Mouse (Mus musculus) forebrain, embryonic 15.5 days (tissue): ENCODE measurements around the gene Kmt5a. TPM values are rescaled to one million over a fixed set of nuclear protein-coding genes. Genes with fewer than 3 reads are reported as not detected.
A peak's percentile ranks its signal among the peaks of the same experiment; 100 is the strongest.
"Not testable (repeated sequence)": the region's sequence is repeated elsewhere in the genome, so short reads cannot be mapped to it uniquely, and the experiment has no call there.

ENCODE experiments used
- ATAC-seq: fragments of 200-750 bp; cut with Nextera tagmentation; replicated peaks from 2 replicates; pipeline ENCODE4 v1.8.0; 2017; ENCODE audit warnings: mild to moderate bottlenecking, moderate TSS enrichment, moderate library complexity
- H3K27ac ChIP-seq: fragments of 300-500 bp; sonication (generic); replicated peaks from 2 replicates; pipeline ENCODE4 v1.5.1; 2015; ENCODE audit warnings: mild to moderate bottlenecking, inconsistent platforms
- H3K27me3 ChIP-seq: fragments of 300-500 bp; sonication (generic); 2 replicates; pipeline ENCODE4 v1.6.1; 2015; ENCODE audit warnings: inconsistent platforms
- H3K36me3 ChIP-seq: fragments of 300-500 bp; sonication (generic); 2 replicates; pipeline ENCODE4 v1.6.1; 2015; ENCODE audit warnings: mild to moderate bottlenecking, inconsistent platforms
- H3K4me1 ChIP-seq: fragments of 300-500 bp; sonication (generic); 2 replicates; pipeline ENCODE4 v1.6.1; 2015; ENCODE audit warnings: inconsistent platforms
- H3K4me2 ChIP-seq: fragments of 300-500 bp; sonication (generic); replicated peaks from 2 replicates; pipeline ENCODE4 v1.6.1; 2015; ENCODE audit warnings: mild to moderate bottlenecking, inconsistent platforms
- H3K4me3 ChIP-seq: fragments of 300-500 bp; sonication (generic); 2 replicates; pipeline ENCODE4 v1.5.1; 2015; ENCODE audit warnings: mild to moderate bottlenecking, inconsistent platforms
- H3K9ac ChIP-seq: fragments of 300-500 bp; sonication (generic); replicated peaks from 2 replicates; pipeline ENCODE4 v1.6.1; 2015; ENCODE audit warnings: mild to moderate bottlenecking, inconsistent platforms
- H3K9me3 ChIP-seq: fragments of 300-500 bp; sonication (generic); 2 replicates; pipeline ENCODE4 v1.6.1; 2016; ENCODE audit warnings: inconsistent platforms
- WGBS: fragments of 180-500 bp; shearing (Covaris S2); methylation state at CpG from one replicate; pipeline ENCODE4 v1.1.7; 2015; ENCODE audit warnings: mixed read lengths; 5-methylcytosine and 5-hydroxymethylcytosine counted together
- polyA plus RNA-seq: library from polyadenylated mRNA; unstranded; fragments of >200 nt; fragmentation: Nextera tagmentation; extraction: Ambion mirVana; gene quantifications from 2 replicates; pipeline ENCODE4 v1.2.1, GENCODE M21; 2015

Kmt5a gene
- polyA plus RNA-seq, 1 experiment from 2014 or later, result 36.3 TPM

DNA sequence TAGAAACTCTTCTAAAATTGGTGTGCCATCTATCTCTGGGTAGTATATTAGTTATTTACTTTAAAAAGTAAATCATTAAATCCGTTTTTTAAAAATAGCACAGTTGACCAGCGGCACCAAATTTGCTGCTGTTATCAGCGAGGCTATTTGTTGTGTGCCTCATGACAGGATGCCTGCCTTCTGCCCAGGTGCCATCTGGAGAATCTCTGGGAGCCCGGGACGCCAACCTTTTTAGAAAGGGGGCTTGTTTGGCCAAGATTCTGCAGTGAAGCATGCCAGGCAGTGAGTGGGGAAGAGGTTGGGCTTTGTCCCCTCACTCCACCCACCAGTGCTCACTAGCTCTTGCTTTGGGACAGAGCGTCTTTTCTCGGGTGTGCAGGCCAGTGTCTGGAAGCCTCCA is 10.3 kb downstream of the Kmt5a start:
- Histone ChIP-seq H3K27me3 (no peaks in the 10 kb centered on the region), H3K4me1 (peaks cover 28% of the 10 kb centered on the region), H3K9me3 (no peaks in the 10 kb centered on the region), H3K36me3 (peaks cover 71% of the 10 kb centered on the region), H3K9ac (no peak overlapping the region), H3K4me3 (no peak overlapping the region), H3K27ac (no peak overlapping the region; the same call in 1 of the 2 replicates), H3K4me2 (no peak overlapping the region)
- WGBS, result 90% methylated on average over 7 of the region's 7 CpGs
- ATAC-seq, result no peak

DNA sequence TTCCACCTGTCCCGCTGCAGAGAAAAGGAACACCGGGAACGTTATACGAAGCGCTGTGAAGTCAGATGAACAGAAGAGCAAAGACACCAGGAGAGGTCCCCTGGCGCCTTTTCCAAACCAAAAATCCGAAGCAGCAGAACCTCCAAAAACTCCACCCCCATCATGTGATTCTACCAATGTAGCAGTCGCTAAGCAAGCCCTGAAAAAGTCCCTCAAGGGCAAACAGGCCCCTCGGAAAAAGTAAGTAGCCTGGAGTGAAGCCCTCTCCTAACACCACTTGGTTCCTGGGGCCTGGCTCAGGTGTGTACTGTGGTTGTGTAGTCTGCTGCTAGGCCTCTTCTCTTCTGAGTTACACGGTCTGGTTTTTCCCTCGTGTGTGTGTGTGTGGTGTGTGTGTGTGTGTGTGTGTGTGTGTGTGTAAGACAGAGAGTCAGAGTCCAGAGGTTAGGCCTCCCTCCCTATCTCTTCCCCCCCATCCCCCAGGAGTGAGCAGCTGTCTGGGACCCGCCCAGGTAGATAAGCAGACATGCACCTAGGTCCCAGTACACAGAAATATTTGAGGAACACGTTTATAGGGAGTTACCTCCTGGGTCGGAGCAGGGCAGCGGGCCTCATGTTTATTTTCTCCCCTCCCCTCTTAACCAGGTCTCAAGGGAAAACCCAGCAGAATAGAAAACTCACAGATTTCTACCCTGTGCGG is 11.1 kb downstream of the Kmt5a start:
- Histone ChIP-seq H3K36me3 (peaks cover 77% of the 10 kb centered on the region), H3K27ac (no peak overlapping the region), H3K4me2 (no peak overlapping the region), H3K4me3 (no peak overlapping the region), H3K9me3 (no peaks in the 10 kb centered on the region), H3K4me1 (peaks cover 28% of the 10 kb centered on the region), H3K9ac (no peak overlapping the region), H3K27me3 (no peaks in the 10 kb centered on the region)
- ATAC-seq, result no peak
- 89% methylated on average over 16 of the region's 16 CpGs for WGBS

DNA sequence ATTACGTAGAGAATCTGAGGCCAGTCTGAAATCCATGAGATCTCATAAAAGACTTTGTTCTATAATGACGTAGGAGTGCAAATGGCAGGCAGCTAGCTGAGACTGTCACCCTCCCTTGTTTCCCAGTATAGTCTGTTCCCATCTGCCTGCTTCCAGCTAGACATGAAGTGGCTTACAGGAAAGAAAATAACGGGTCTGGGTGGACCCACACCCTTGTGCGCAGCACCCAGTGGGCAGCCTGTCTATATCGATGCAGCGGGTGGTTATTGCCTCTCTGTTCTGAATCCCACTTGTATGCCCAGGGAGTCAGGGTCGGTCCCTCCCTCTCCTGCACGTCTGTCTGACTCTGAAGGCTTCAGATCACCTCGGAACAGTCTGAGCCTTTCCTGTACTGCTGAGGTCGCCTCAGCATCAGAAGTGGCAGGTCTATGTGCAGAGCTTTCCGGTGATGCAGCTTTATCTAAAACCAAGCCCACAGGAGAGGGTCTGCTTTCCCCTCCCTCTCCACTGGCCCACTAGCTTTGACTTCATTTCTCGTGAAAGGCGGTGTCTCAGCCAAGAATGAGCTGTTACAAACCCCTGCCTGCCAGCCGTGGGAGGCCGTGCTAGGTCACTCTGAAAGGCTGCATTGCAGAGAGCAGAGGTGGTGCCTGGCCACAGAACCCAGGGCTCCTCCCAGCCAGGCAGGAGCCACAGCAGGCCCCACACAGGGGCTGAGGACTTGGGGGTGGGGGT is 12.9 kb downstream of the Kmt5a start:
- no peak overlapping the region for H3K4me2 ChIP-seq
- 77% methylated on average over 15 of the region's 15 CpGs for WGBS
- H3K9me3 ChIP-seq, result no peaks in the 10 kb centered on the region
- no peaks in the 10 kb centered on the region for H3K27me3 ChIP-seq
- H3K4me1 ChIP-seq, result peaks cover 15% of the 10 kb centered on the region; the same call in 1 of the 2 replicates
- H3K36me3 ChIP-seq, result peaks cover 89% of the 10 kb centered on the region
- H3K4me3 ChIP-seq, result no peak overlapping the region
- no peak; the same call in 1 of the 2 replicates for ATAC-seq
- H3K27ac ChIP-seq, result peak overlapping the region; percentile 81
- H3K9ac ChIP-seq, result no peak overlapping the region

- 75% methylated on average over 13 of the region's 13 CpGs for WGBS
- Histone ChIP-seq H3K4me2 (no peak overlapping the region), H3K27ac (peak overlapping the region; percentile 81), H3K9ac (no peak overlapping the region), H3K36me3 (peaks cover 89% of the 10 kb centered on the region), H3K4me1 (peaks cover 13% of the 10 kb centered on the region; the same call in 1 of the 2 replicates), H3K27me3 (no peaks in the 10 kb centered on the region), H3K4me3 (no peak overlapping the region), H3K9me3 (no peaks in the 10 kb centered on the region)
- no peak; the same call in 1 of the 2 replicates for ATAC-seq
These were observed 13.8 kb downstream of the Kmt5a start for GRCm38 (mm10) chr5:124453339-124454081.

- Histone ChIP-seq H3K9me3 (no peaks in the 10 kb centered on the region), H3K27me3 (no peaks in the 10 kb centered on the region), H3K4me3 (no peak overlapping the region), H3K9ac (no peak overlapping the region), H3K4me2 (no peak overlapping the region), H3K4me1 (peaks cover 13% of the 10 kb centered on the region; the same call in 1 of the 2 replicates), H3K36me3 (peaks cover 89% of the 10 kb centered on the region), H3K27ac (peak overlapping the region; percentile 81; the same call in 1 of the 2 replicates)
- 87% methylated on average over 1 of the region's 1 CpGs for WGBS
- ATAC-seq, result no peak
These were observed 14.3 kb downstream of the Kmt5a start for GRCm38 (mm10) chr5:124454082-124454419.

DNA sequence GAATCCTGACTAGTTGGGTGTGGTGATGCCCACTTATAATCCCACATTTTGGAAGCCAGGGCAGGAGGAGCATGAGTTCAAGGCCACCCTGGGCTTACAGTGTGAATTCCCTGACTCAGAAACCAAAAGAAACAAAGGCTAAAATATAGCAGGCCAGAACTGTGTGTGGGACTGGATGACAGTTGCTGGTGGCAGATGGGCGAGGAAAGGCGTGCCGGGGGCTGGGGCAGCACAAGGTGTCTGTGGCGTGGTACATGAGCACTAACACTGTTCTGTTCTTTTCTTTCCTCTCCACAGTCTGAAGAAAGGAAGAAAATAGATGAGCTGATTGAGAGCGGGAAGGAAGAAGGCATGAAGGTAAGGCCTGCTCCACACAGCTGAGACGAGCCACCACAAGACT is 17.0 kb downstream of the Kmt5a start:
- no peak overlapping the region for H3K9ac ChIP-seq
- no peak for ATAC-seq
- no peak overlapping the region for H3K4me2 ChIP-seq
- WGBS, result 91% methylated on average over 6 of the region's 6 CpGs
- no peak overlapping the region for H3K4me3 ChIP-seq
- peaks cover 87% of the 10 kb centered on the region for H3K36me3 ChIP-seq
- H3K27ac ChIP-seq, result no peak overlapping the region
- H3K27me3 ChIP-seq, result no peaks in the 10 kb centered on the region
- peaks cover 9% of the 10 kb centered on the region; the same call in 1 of the 2 replicates for H3K4me1 ChIP-seq
- H3K9me3 ChIP-seq, result no peaks in the 10 kb centered on the region

GRCm38 (mm10) chr5:124460922-124461321 is 21.2 kb downstream of the Kmt5a start:
- 92% methylated on average over 14 of the region's 14 CpGs for WGBS
- not testable (repeated sequence) for H3K4me2 ChIP-seq, ATAC-seq, H3K4me1 ChIP-seq, H3K9me3 ChIP-seq, H3K27me3 ChIP-seq, H3K27ac ChIP-seq, H3K9ac ChIP-seq, H3K4me3 ChIP-seq
- H3K36me3 ChIP-seq, result peaks cover 72% of the 10 kb centered on the region

- Histone ChIP-seq H3K9me3 (no peaks in the 10 kb centered on the region), H3K4me3 (no peak overlapping the region), H3K27ac (no peak overlapping the region), H3K4me1 (no peaks in the 10 kb centered on the region), H3K9ac (no peak overlapping the region), H3K4me2 (no peak overlapping the region), H3K27me3 (no peaks in the 10 kb centered on the region), H3K36me3 (peaks cover 57% of the 10 kb centered on the region)
- WGBS, result 89% methylated on average over 8 of the region's 8 CpGs
- ATAC-seq, result no peak
These were observed 22.7 kb downstream of the Kmt5a start for GRCm38 (mm10) chr5:124462297-124463025.

- WGBS, result 92% methylated on average over 5 of the region's 5 CpGs
- H3K4me3 ChIP-seq, result no peak overlapping the region
- H3K9me3 ChIP-seq, result no peaks in the 10 kb centered on the region
- H3K36me3 ChIP-seq, result peaks cover 51% of the 10 kb centered on the region
- H3K27ac ChIP-seq, result no peak overlapping the region
- no peaks in the 10 kb centered on the region for H3K27me3 ChIP-seq
- no peak overlapping the region for H3K4me2 ChIP-seq
- H3K9ac ChIP-seq, result no peak overlapping the region
- ATAC-seq, result no peak
- no peaks in the 10 kb centered on the region for H3K4me1 ChIP-seq
These were observed 23.7 kb downstream of the Kmt5a start for GRCm38 (mm10) chr5:124463462-124463861.

DNA sequence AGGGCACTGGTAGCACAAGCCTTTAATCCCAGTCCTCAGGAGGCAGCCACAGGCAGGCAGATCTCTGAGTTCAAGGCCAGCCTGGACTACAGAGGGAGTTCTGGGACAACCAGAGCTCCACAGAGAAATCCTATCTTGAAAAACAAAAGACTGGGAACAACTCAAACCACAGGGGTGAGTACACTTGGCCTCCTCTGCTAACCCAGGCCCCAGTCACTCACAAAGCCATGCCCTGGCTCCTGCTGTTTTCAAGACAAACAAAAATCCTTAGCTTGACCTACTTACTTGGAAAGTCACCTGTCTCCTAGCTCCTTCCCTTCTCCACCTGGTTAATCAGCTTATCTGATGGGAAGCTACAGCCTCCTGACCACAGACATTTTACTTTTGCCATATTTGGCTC is 25.2 kb downstream of the Kmt5a start:
- Histone ChIP-seq H3K4me3 (no peak overlapping the region), H3K27ac (no peak overlapping the region), H3K9ac (no peak overlapping the region), H3K9me3 (no peaks in the 10 kb centered on the region), H3K27me3 (no peaks in the 10 kb centered on the region), H3K4me2 (no peak overlapping the region), H3K36me3 (peaks cover 43% of the 10 kb centered on the region), H3K4me1 (no peaks in the 10 kb centered on the region)
- no peak for ATAC-seq

DNA sequence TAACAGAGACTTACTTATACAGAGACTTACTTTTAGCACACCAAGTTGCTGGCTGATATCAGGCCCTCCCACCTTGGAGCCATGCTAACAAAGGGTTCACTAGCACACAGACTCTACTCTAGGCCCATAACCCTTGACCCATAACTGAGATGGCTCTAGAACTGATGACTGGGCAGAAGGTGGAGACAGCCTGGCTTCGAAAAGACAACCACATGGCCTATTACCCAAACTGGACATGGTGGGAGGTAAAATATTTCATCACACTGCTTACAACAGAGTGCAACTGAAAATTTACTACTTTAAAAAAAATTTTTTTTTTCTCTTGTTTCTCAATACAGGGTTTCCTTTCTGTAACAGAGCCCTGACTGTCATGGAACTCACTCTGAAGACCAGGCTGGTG is 28.0 kb downstream of the Kmt5a start:
- Histone ChIP-seq H3K9me3 (no peaks in the 10 kb centered on the region), H3K4me3 (no peak overlapping the region), H3K9ac (no peak overlapping the region), H3K4me1 (no peaks in the 10 kb centered on the region), H3K36me3 (peaks cover 22% of the 10 kb centered on the region), H3K4me2 (no peak overlapping the region), H3K27me3 (no peaks in the 10 kb centered on the region), H3K27ac (no peak overlapping the region)
- 90% methylated on average over 1 of the region's 1 CpGs for WGBS
- ATAC-seq, result no peak

DNA sequence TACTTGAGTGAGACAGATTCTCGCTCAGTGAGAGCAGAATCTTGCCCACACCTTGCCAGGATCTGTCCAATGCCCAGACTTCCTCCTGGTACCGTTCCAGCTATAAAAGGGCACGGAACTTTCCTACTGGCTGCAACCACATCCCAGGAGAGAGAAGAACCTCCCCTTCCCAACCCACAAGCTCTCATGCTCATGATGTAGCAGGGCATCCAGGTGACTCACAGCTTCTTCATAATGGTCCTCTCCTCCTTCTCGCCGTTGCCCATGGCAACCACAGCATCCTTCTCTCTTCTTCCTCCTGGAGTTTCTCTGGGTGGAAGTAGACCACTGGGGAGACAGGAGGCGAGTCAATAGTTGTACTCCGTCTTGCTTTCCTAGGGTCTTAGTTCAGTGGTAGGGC is 28.6 kb downstream of the Kmt5a start:
- H3K9ac ChIP-seq, result no peak overlapping the region
- ATAC-seq, result no peak
- 95% methylated on average over 7 of the region's 7 CpGs for WGBS

More for the DNA sequence above, 28.6 kb downstream of the Kmt5a start:
- Histone ChIP-seq H3K4me2 (no peak overlapping the region), H3K27ac (no peak overlapping the region), H3K9me3 (no peaks in the 10 kb centered on the region), H3K36me3 (peaks cover 17% of the 10 kb centered on the region), H3K4me1 (no peaks in the 10 kb centered on the region), H3K4me3 (no peak overlapping the region), H3K27me3 (no peaks in the 10 kb centered on the region)
